Mouse (Mus musculus) CH12.LX (cell line): ENCODE data around the gene Lamp2. TPM values are rescaled to one million over a fixed set of nuclear protein-coding genes. Genes with fewer than 3 reads are reported as not detected.

Source experiments
- DNase-seq: peaks from one replicate; pipeline ENCODE4 v3.0.0-alpha.2; 2013; ENCODE audit errors: extremely low read depth
- H3K27ac ChIP-seq: 2 replicates; pipeline ENCODE4 v1.5.1; 2012; ENCODE audit warnings: low read depth, mild to moderate bottlenecking, control low read depth, moderate library complexity; ENCODE audit not compliant: insufficient read depth
- H3K27me3 ChIP-seq: replicated peaks from 2 replicates; pipeline ENCODE3; 2012; ENCODE audit warnings: inconsistent platforms
- H3K36me3 ChIP-seq, 2 experiments: replicated peaks in 1 of 2; 2 replicates each; pipeline versions ENCODE3 to v1.6.1; 2012; ENCODE audit warnings: inconsistent platforms in 1 of 2, low read length in 1 of 2, mild to moderate bottlenecking in 1 of 2, mixed read lengths in 1 of 2, moderate library complexity in 1 of 2; ENCODE audit not compliant: control insufficient read depth in 1 of 2, insufficient read depth in 1 of 2
- H3K4me1 ChIP-seq, 2 experiments: 2 replicates each; pipeline ENCODE4 v1.6.1; 2012; ENCODE audit warnings: inconsistent platforms in 1 of 2, moderate library complexity in 1 of 2; ENCODE audit not compliant: insufficient read depth in 2 of 2, control insufficient read depth in 1 of 2
- H3K4me2 ChIP-seq: 2 replicates; pipeline ENCODE4 v1.6.1; 2012; ENCODE audit warnings: low read depth, mild to moderate bottlenecking, control low read depth; ENCODE audit not compliant: poor library complexity, insufficient read depth, severe bottlenecking
- H3K4me3 ChIP-seq, 3 experiments: fragments of 150-350 bp in 1 of 3; sonication (generic) in 1 of 3; replicated peaks in 1 of 3; 2 replicates each; pipeline versions ENCODE3 to v1.5.1; 2011 to 2012; ENCODE audit warnings: low read depth in 2 of 3, low read length in 2 of 3, mild to moderate bottlenecking in 2 of 3, moderate library complexity in 2 of 3, control low read depth in 1 of 3, improper control_type of control experiment in 1 of 3, inconsistent platforms in 1 of 3, mixed read lengths in 1 of 3; ENCODE audit not compliant: poor library complexity in 1 of 3
- H3K79me2 ChIP-seq: replicated peaks from 2 replicates; pipeline ENCODE4 v1.6.1; 2012; ENCODE audit warnings: mild to moderate bottlenecking, moderate library complexity; ENCODE audit not compliant: control insufficient read depth, poor library complexity, insufficient read depth, severe bottlenecking; ENCODE audit errors: extremely low read depth
- H3K9ac ChIP-seq: 2 replicates; pipeline ENCODE4 v1.6.1; 2012; ENCODE audit warnings: low read depth, mild to moderate bottlenecking, control low read depth, moderate library complexity; ENCODE audit not compliant: insufficient read depth
- H3K9me3 ChIP-seq: replicated peaks from 2 replicates; pipeline ENCODE3; 2012; ENCODE audit warnings: low read length, inconsistent platforms, mixed read lengths
- BHLHE40 ChIP-seq: IDR thresholded peaks from 2 replicates; pipeline ENCODE4 v1.6.1; 2011; ENCODE audit warnings: mild to moderate bottlenecking, low read depth, low read length, improper control_type of control experiment
- CHD1 ChIP-seq: IDR thresholded peaks from 2 replicates; pipeline ENCODE4 v1.6.1; 2012; ENCODE audit warnings: low read depth, low read length, improper control_type of control experiment, inconsistent platforms
- CTCF ChIP-seq, 2 experiments: IDR thresholded peaks in 1 of 2; conservative IDR thresholded peaks in 1 of 2; 2 replicates each; pipeline ENCODE4 v1.5.1; 2011 to 2012; ENCODE audit warnings: low read depth in 2 of 2, low read length in 2 of 2, improper control_type of control experiment in 1 of 2, inconsistent platforms in 1 of 2, mild to moderate bottlenecking in 1 of 2, moderate library complexity in 1 of 2
- E2F4 ChIP-seq: IDR thresholded peaks from 2 replicates; pipeline ENCODE4 v1.6.1; 2011; ENCODE audit warnings: low read depth, low read length, improper control_type of control experiment; ENCODE audit not compliant: insufficient replicate concordance
- ELF1 ChIP-seq: IDR thresholded peaks from 2 replicates; pipeline ENCODE4 v1.6.1; 2014; ENCODE audit warnings: low read depth, mild to moderate bottlenecking, inconsistent platforms, low read length, improper control_type of control experiment
- EP300 ChIP-seq: IDR thresholded peaks from 2 replicates; pipeline ENCODE4 v1.6.1; 2011; ENCODE audit warnings: low read length, improper control_type of control experiment
- ETS1 ChIP-seq: conservative IDR thresholded peaks from 2 replicates; pipeline ENCODE4 v1.6.1; 2012; ENCODE audit warnings: low read depth, mild to moderate bottlenecking, inconsistent platforms, low read length, improper control_type of control experiment, moderate library complexity
- JUN ChIP-seq: IDR thresholded peaks from 2 replicates; pipeline ENCODE4 v1.6.1; 2011; ENCODE audit warnings: low read depth, mild to moderate bottlenecking, low read length, improper control_type of control experiment, moderate library complexity; ENCODE audit not compliant: insufficient read depth
- JUND ChIP-seq: conservative IDR thresholded peaks from 2 replicates; pipeline ENCODE4 v1.6.1; 2011; ENCODE audit warnings: low read depth, low read length, improper control_type of control experiment
- KAT2A ChIP-seq: IDR thresholded peaks from 2 replicates; pipeline ENCODE4 v1.6.1; 2012; ENCODE audit warnings: low read length, improper control_type of control experiment, inconsistent platforms; ENCODE audit not compliant: insufficient replicate concordance
- MAFK ChIP-seq: IDR thresholded peaks from 2 replicates; pipeline ENCODE4 v1.6.1; 2011; ENCODE audit warnings: low read length, improper control_type of control experiment; ENCODE audit not compliant: insufficient replicate concordance
- MAX ChIP-seq: IDR thresholded peaks from 2 replicates; pipeline ENCODE4 v1.6.1; 2011; ENCODE audit warnings: low read length, improper control_type of control experiment
- NRF1 ChIP-seq: IDR thresholded peaks from 2 replicates; pipeline ENCODE4 v1.6.1; 2014; ENCODE audit warnings: low read depth, mild to moderate bottlenecking, inconsistent platforms, low read length, improper control_type of control experiment, moderate library complexity
- PAX5 ChIP-seq: IDR thresholded peaks from 2 replicates; pipeline ENCODE4 v1.6.1; 2012; ENCODE audit warnings: low read length, inconsistent platforms, mixed read lengths
- POLR2A ChIP-seq: IDR thresholded peaks from 2 replicates; pipeline ENCODE4 v1.6.1; 2011; ENCODE audit warnings: low read depth, mild to moderate bottlenecking, improper control_type of control experiment, low read length
- POLR2AphosphoS2 ChIP-seq: IDR thresholded peaks from 2 replicates; pipeline ENCODE4 v1.6.1; 2011; ENCODE audit warnings: low read depth, low read length, improper control_type of control experiment
- RAD21 ChIP-seq: IDR thresholded peaks from 2 replicates; pipeline ENCODE4 v1.6.1; 2011; ENCODE audit warnings: low read depth, mild to moderate bottlenecking, low read length, improper control_type of control experiment, moderate library complexity
- SMC3 ChIP-seq: IDR thresholded peaks from 2 replicates; pipeline ENCODE4 v1.6.1; 2011; ENCODE audit warnings: low read depth, low read length, improper control_type of control experiment
- TBP ChIP-seq: conservative IDR thresholded peaks from 2 replicates; pipeline ENCODE4 v1.6.1; 2011; ENCODE audit warnings: low read depth, low read length, improper control_type of control experiment
- TCF12 ChIP-seq: IDR thresholded peaks from 2 replicates; pipeline ENCODE4 v1.6.1; 2014; ENCODE audit warnings: low read depth, mild to moderate bottlenecking, inconsistent platforms, low read length, improper control_type of control experiment
- UBTF ChIP-seq: IDR thresholded peaks from 2 replicates; pipeline ENCODE4 v1.6.1; 2012; ENCODE audit warnings: low read depth, mild to moderate bottlenecking, inconsistent platforms, low read length, improper control_type of control experiment, moderate library complexity
- USF1 ChIP-seq: IDR thresholded peaks from 2 replicates; pipeline ENCODE4 v1.6.1; 2014; ENCODE audit warnings: low read depth, mild to moderate bottlenecking, inconsistent platforms, low read length, improper control_type of control experiment
- USF2 ChIP-seq: conservative IDR thresholded peaks from 2 replicates; pipeline ENCODE4 v1.6.1; 2011; ENCODE audit warnings: low read depth, low read length, improper control_type of control experiment
- ZC3H11A ChIP-seq: IDR thresholded peaks from 2 replicates; pipeline ENCODE4 v1.6.1; 2012; ENCODE audit warnings: low read depth, mild to moderate bottlenecking, inconsistent platforms, low read length, improper control_type of control experiment
- ZMIZ1 ChIP-seq: IDR thresholded peaks from 2 replicates; pipeline ENCODE4 v1.6.1; 2012; ENCODE audit warnings: low read depth, mild to moderate bottlenecking, inconsistent platforms, low read length, improper control_type of control experiment
- ZNF384 ChIP-seq: IDR thresholded peaks from 2 replicates; pipeline ENCODE4 v1.6.1; 2012; ENCODE audit warnings: low read depth, low read length, improper control_type of control experiment, inconsistent platforms
- dilution Hi-C: fragments of 300-500 bp; cut with MboI; formaldehyde crosslinking; loops from 2 replicates; pipeline ENCODE4 v1.14.3; 2020; ENCODE audit warnings: low sequenced_read_pairs; ENCODE audit not compliant: extremely low pct_unique_long_range_greater_than_20kb, extremely low pct_ligation_motif_present
- in situ Hi-C: fragments of 300-500 bp; cut with MboI; formaldehyde crosslinking; loops from 3 replicates; pipeline ENCODE4 v1.14.3; 2019; ENCODE audit warnings: low sequenced_read_pairs, low pct_ligation_motif_present, low pct_unique_long_range_greater_than_20kb, mixed read lengths
- polyA plus RNA-seq: library from polyadenylated mRNA; unstranded; fragments of >175 nt; gene quantifications from 2 replicates; pipeline ENCODE4 v1.2.1, GENCODE M21; 2012; ENCODE audit warnings: low read depth; ENCODE audit not compliant: insufficient read length
- total RNA-seq, 2 experiments: library from RNA; depleted of rRNA; stranded (reverse); fragments of 300-350 nt in 1 of 2; fragments of >200 nt in 1 of 2; gene quantifications; 2 replicates each; pipeline ENCODE4 v1.2.3; 2012 to 2014

Gene Lamp2
- total and polyA plus RNA-seq, 3 experiments, result 35.3 to 79.9 (median 66.2) TPM

DNA sequence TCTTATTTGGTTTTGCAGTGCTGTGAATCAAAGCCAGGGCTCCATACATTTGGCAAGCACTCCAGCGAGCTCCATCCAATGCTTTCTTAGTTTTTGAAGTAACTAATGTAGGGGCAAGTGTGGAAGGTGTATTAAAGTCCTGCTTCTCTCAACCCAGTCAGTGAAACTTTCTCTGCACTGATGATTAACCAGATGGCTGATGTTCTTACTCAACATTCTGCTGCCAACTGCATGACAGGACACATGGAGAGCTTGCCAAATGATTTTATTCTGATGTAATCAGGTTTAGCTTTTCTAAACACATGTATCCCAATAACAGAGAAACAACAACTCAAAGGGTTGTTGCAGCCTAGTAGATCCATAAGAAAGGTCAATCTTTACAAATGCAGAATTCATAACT is 13.8 kb downstream of the Lamp2 start:
- Histone ChIP-seq H3K9me3 (no peaks in the 10 kb centered on the region), H3K79me2 (no peaks in the 10 kb centered on the region), H3K27ac (no peak overlapping the region), H3K36me3 (peaks cover 2 to 27% of the 10 kb centered on the region in 2 experiments), H3K27me3 (no peaks in the 10 kb centered on the region), H3K4me2 (no peak overlapping the region), H3K9ac (no peak overlapping the region), H3K4me1 (no peaks in the 10 kb centered on the region), H3K4me3 (no peak overlapping the region)
- TF ChIP-seq CHD1, result no peak
- no peak for TF ChIP-seq JUN
- no peak for TF ChIP-seq ZNF384
- TF ChIP-seq MAFK, result no peak
- TF ChIP-seq JUND, result no peak
- TF ChIP-seq USF2, result no peak
- no peak for TF ChIP-seq MAX
- TF ChIP-seq EP300, result no peak
- no peak for TF ChIP-seq UBTF
- TF ChIP-seq KAT2A, result no peak
- no peak for TF ChIP-seq TCF12
- TF ChIP-seq ELF1, result no peak
- dilution Hi-C loops (no loop called here), in situ Hi-C loops (no loop called here)
- DNase-seq, result no peak

DNA sequence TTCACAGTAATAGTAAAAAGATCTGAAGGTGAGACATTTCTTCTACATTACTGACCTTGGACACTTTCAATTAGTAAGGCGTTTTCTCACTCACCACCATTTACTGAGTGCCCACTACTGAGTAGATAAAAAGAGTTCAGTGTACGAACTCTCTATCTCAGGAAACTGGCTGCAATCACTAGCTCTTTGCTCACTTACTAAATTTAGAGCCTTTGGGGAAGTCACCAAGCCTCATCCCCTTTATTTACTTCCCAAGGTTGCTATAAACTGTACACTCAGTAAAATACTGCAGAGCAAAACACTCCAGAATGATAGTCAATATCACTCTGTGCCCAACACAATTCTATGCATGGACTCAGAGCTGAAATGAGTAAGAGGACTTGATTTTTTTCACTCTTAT is 16.6 kb downstream of the Lamp2 start:
- H3K36me3 ChIP-seq, result peaks cover 10 to 39% of the 10 kb centered on the region in 2 experiments
- H3K9ac ChIP-seq, result no peak overlapping the region
- H3K9me3 ChIP-seq, result no peaks in the 10 kb centered on the region
- dilution Hi-C loops (no loop called here), in situ Hi-C loops (loop anchor here (10.0 kb wide), 1 partner anchor 205 kb away; no protein-coding TSS in a partner anchor)
- no peak overlapping the region for H3K4me3 ChIP-seq
- TF ChIP-seq TBP (no peak), ETS1 (no peak), ZC3H11A (no peak), USF1 (no peak), ZNF384 (no peak), SMC3 (no peak), ZMIZ1 (no peak), UBTF (no peak), CTCF (conservative IDR thresholded peaks at IDR 0.05 in 1 of 2, IDR thresholded peaks at IDR 0.05 in 1 of 2; ENCODE audit: low read depth in 2 of 2, low read length in 2 of 2) (no peak), POLR2AphosphoS2 (no peak), PAX5 (no peak), E2F4 (no peak), RAD21 (no peak), NRF1 (no peak), BHLHE40 (no peak), POLR2A (no peak)
- no peaks in the 10 kb centered on the region for H3K4me1 ChIP-seq
- no peaks in the 10 kb centered on the region for H3K79me2 ChIP-seq
- no peaks in the 10 kb centered on the region for H3K27me3 ChIP-seq
- no peak for DNase-seq
- H3K4me2 ChIP-seq, result no peak overlapping the region
- H3K27ac ChIP-seq, result no peak overlapping the region
